In the genomic region with DNA sequence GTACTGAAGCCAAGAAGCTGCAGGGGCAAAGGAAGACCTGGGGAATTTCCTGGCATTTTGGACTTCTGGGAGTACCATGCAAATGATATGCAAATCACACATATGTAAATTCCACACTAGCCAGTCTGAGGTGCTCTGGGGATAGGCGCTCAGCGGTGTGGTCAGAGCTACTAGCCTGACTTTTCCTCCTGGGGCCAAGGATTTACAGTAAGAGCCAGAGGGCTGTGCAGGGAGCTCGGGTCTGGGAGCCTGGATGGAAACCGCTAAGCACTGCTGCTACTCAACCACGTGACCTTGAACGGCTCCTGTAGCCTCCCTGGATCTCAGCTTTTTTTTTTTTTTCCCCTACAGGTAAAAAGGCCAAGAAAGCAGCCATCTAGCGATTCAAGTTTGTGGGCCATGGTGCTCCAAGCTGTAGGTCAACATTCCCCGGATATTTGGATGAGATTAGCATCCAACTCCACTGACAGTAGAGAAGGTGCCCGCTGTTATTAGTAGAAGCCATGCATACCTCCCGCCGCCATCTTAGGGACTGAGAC, we compare ENCODE assay signal across 20 mouse cellular contexts. TPM values are rescaled to one million over a fixed set of nuclear protein-coding genes. Genes with fewer than 3 reads are reported as not detected.
DNase-seq lines count a peak whose midpoint lies in the region; ATAC-seq and TF ChIP-seq lines count a peak whose summit lies in the region.
"Had no signal": no experiment of that assay in that cellular context is flagged by ENCODE, and none has a peak within 500 bp of the region (broad histone marks: within the 10 kb centered on the region; RNA-seq: fewer than 3 reads in every experiment).

No protein-coding gene starts in this region.

- no peaks in the 10 kb centered on the region for H3K36me3 ChIP-seq in kidney, embryonic 14.5 days (ENCODE audit: control insufficient read depth, insufficient read depth, low read length)
- H3K36me3 ChIP-seq in E14TG2a.4 (ENCODE audit: insufficient read depth, low read length) (no peaks in the 10 kb centered on the region), ES-Bruce4 (ENCODE audit: control insufficient read depth, insufficient read depth, low read length, poor library complexity, severe bottlenecking) (no peaks in the 10 kb centered on the region)
- H3K36me3 ChIP-seq in midbrain, embryonic 13.5 days, result no peaks in the 10 kb centered on the region
- H3K36me3 ChIP-seq: embryonic facial prominence, embryonic 15.5 days; forebrain, embryonic 10.5 days; limb, embryonic 15.5 days; liver, embryonic 15.5 days had no signal

- no peak overlapping the region for H3K4me2 ChIP-seq in kidney, embryonic 14.5 days (replicated peaks; ENCODE audit: low read depth, low read length)
- H3K4me2 ChIP-seq in midbrain, embryonic 13.5 days (replicated peaks), result 0 out of 2 replicates have a peak overlapping the region, but pooled peaks have one; percentile 2
- H3K4me2 ChIP-seq: embryonic facial prominence, embryonic 15.5 days; limb, embryonic 15.5 days; liver, embryonic 15.5 days had no signal

- no peak for TF ChIP-seq EP300 in ES-Bruce4 (IDR thresholded peaks at IDR 0.05; ENCODE audit: insufficient read depth, low read depth, low read length)

- H3K9me3 ChIP-seq in kidney, embryonic 14.5 days (ENCODE audit: control insufficient read depth, low read length), result no peaks in the 10 kb centered on the region
- H3K9me3 ChIP-seq in E14TG2a.4 (ENCODE audit: low read length) (peaks cover 16% of the 10 kb centered on the region), ES-Bruce4 (replicated peaks; ENCODE audit: control insufficient read depth, insufficient read depth, low read length, poor library complexity, severe bottlenecking) (no peaks in the 10 kb centered on the region)
- no peaks in the 10 kb centered on the region for H3K9me3 ChIP-seq in midbrain, embryonic 13.5 days
- H3K9me3 ChIP-seq: embryonic facial prominence, embryonic 15.5 days; forebrain, embryonic 10.5 days; limb, embryonic 15.5 days; liver, embryonic 15.5 days had no signal

- 0 out of 2 replicates have a peak, but pooled peaks cover 3% of the 10 kb centered on the region for H3K27me3 ChIP-seq in kidney, embryonic 14.5 days (ENCODE audit: control insufficient read depth, insufficient read depth, low read length)
- H3K27me3 ChIP-seq in E14TG2a.4 (ENCODE audit: insufficient read depth, low read length) (no peaks in the 10 kb centered on the region), ES-Bruce4 (ENCODE audit: control insufficient read depth, insufficient read depth, low read length, poor library complexity, severe bottlenecking) (no peaks in the 10 kb centered on the region)
- peaks cover 4% of the 10 kb centered on the region for H3K27me3 ChIP-seq in midbrain, embryonic 13.5 days
- H3K27me3 ChIP-seq: limb, embryonic 15.5 days had no signal

- TF ChIP-seq CTCF in E14TG2a.4 (conservative IDR thresholded peaks at IDR 0.05; ENCODE audit: low read length), result no peak
- no peak for TF ChIP-seq CTCF in ES-Bruce4 (IDR thresholded peaks at IDR 0.05; ENCODE audit: low read depth, low read length)

- H3K4me1 ChIP-seq in kidney, embryonic 14.5 days (ENCODE audit: control insufficient read depth, insufficient read depth, low read length), result no peaks in the 10 kb centered on the region
- peaks cover 30% of the 10 kb centered on the region for H3K4me1 ChIP-seq in E14TG2a.4 (replicated peaks; ENCODE audit: low read depth, low read length)
- peaks cover 4% of the 10 kb centered on the region for H3K4me1 ChIP-seq in ES-Bruce4 (ENCODE audit: control insufficient read depth, insufficient read depth, low read length)
- H3K4me1 ChIP-seq in midbrain, embryonic 13.5 days (replicated peaks), result peaks cover 24% of the 10 kb centered on the region
- H3K4me1 ChIP-seq: embryonic facial prominence, embryonic 15.5 days; limb, embryonic 15.5 days had no signal

- no peak for TF ChIP-seq POLR2A in ES-Bruce4 (IDR thresholded peaks at IDR 0.05; ENCODE audit: insufficient read depth, low read length)

- no peak overlapping the region for H3K4me3 ChIP-seq in kidney, embryonic 14.5 days (ENCODE audit: low read length)
- peak overlapping the region; percentile 57 for H3K4me3 ChIP-seq in E14TG2a.4 (replicated peaks; ENCODE audit: low read length)
- H3K4me3 ChIP-seq in ES-Bruce4 (ENCODE audit: low read depth, low read length), result peak overlapping the region; percentile 26
- no peak overlapping the region for H3K4me3 ChIP-seq in midbrain, embryonic 13.5 days (replicated peaks)
- H3K4me3 ChIP-seq: embryonic facial prominence, embryonic 15.5 days; forebrain, embryonic 10.5 days; limb, embryonic 15.5 days; liver, embryonic 15.5 days had no signal

- 35% methylated on average over 11 of the region's 11 CpGs for WGBS in kidney, embryonic 14.5 days
- 36% methylated on average over 11 of the region's 11 CpGs for WGBS in midbrain, embryonic 13.5 days

- H3K9ac ChIP-seq in kidney, embryonic 14.5 days (ENCODE audit: low read depth, low read length), result no peak overlapping the region
- H3K9ac ChIP-seq in ES-Bruce4 (ENCODE audit: low read depth, poor library complexity, severe bottlenecking), result peak overlapping the region; percentile 30
- no peak overlapping the region for H3K9ac ChIP-seq in midbrain, embryonic 13.5 days (replicated peaks)
- H3K9ac ChIP-seq: embryonic facial prominence, embryonic 15.5 days; limb, embryonic 15.5 days; liver, embryonic 15.5 days had no signal

- H3K27ac ChIP-seq in kidney, embryonic 14.5 days (ENCODE audit: low read depth, low read length), result no peak overlapping the region
- H3K27ac ChIP-seq in ES-Bruce4 (ENCODE audit: insufficient read depth, low read length), result peak overlapping the region; percentile 73
- peak overlapping the region; percentile 54; the same call in 1 of the 2 replicates for H3K27ac ChIP-seq in midbrain, embryonic 13.5 days
- H3K27ac ChIP-seq: embryonic facial prominence, embryonic 15.5 days; forebrain, embryonic 10.5 days; limb, embryonic 15.5 days; liver, embryonic 15.5 days; macrophage had no signal

- no peak for DNase-seq in kidney, postnatal 10 days
- no peak for DNase-seq in right cerebral cortex, postnatal 25 days
- DNase-seq: adrenal gland, adult 8-10 months; cerebellum, adult 11 months; gastrocnemius, postnatal 14 days; heart, adult 18-20 months; heart, postnatal 36 days; thymus, adult 18-20 months; thymus, postnatal 4 days had no signal

- ATAC-seq in kidney, embryonic 14.5 days (ENCODE audit: low FRiP score, low TSS enrichment), result peak; percentile 36; the same call in 1 of the 2 replicates
- ATAC-seq in midbrain, embryonic 13.5 days, result peak; percentile 74
- no peak for ATAC-seq in cerebellum, adult (ENCODE audit: insufficient number of reproducible peaks, low FRiP score, low TSS enrichment)

RNA-seq across cellular contexts. Expression of a gene that starts 32.4 kb away (rescaled TPM):
- 1.5 and 1.9 TPM in 2 replicates for polyA plus RNA-seq in kidney, embryonic 14.5 days (2014; fragmentation: Nextera tagmentation; extraction: Ambion mirVana)
- polyA plus RNA-seq in ES-Bruce4 (2011; ENCODE audit: insufficient read depth, insufficient read length, low read depth, missing spikeins), result 6.0 and 6.9 TPM in 2 replicates
- 2.3 and 2.4 TPM in 2 replicates for polyA plus RNA-seq in midbrain, embryonic 13.5 days (2015; fragmentation: Nextera tagmentation; extraction: Ambion mirVana)
- polyA plus RNA-seq: heart, embryonic 14.5 days; macrophage had no signal

RNA-seq across cellular contexts. Expression of a gene that starts 32.5 kb away (rescaled TPM):
- 10.8 and 13.2 TPM in 2 replicates for polyA plus RNA-seq in kidney, embryonic 14.5 days (2014; fragmentation: Nextera tagmentation; extraction: Ambion mirVana)
- polyA plus RNA-seq in ES-Bruce4 (2011; ENCODE audit: insufficient read depth, insufficient read length, low read depth, missing spikeins), result 12.5 and 13.3 TPM in 2 replicates
- polyA plus RNA-seq in midbrain, embryonic 13.5 days (2015; fragmentation: Nextera tagmentation; extraction: Ambion mirVana), result 97.8 and 103 TPM in 2 replicates

RNA-seq across cellular contexts. Expression of a gene that starts 40.8 kb away (rescaled TPM):
- polyA plus RNA-seq in kidney, embryonic 14.5 days (2014; fragmentation: Nextera tagmentation; extraction: Ambion mirVana), result 16.7 and 19.2 TPM in 2 replicates
- polyA plus RNA-seq in ES-Bruce4 (2011; ENCODE audit: insufficient read depth, insufficient read length, low read depth, missing spikeins), result 41.6 and 51.5 TPM in 2 replicates
- 15.9 and 19.6 TPM in 2 replicates for polyA plus RNA-seq in midbrain, embryonic 13.5 days (2015; fragmentation: Nextera tagmentation; extraction: Ambion mirVana)

Comparison
In these comparisons a context has a peak if more than half of its experiments do, and no peak if none do; other contexts are left out.
1. H3K4me3 ChIP-seq: peak in E14TG2a.4 (single experiment) and ES-Bruce4 (single experiment); none in kidney, embryonic 14.5 days (single experiment) and midbrain, embryonic 13.5 days (single experiment).